Mouse (Mus musculus): ENCODE measurements at regions not wholly inside any gene's neighbourhood (a gene's known extent, or its start where the extent isn't known, plus 50 kb on each side); places are given as distances from the start of the nearest gene placed in this dataset.
"Not testable (repeated sequence)": the region's sequence is repeated elsewhere in the genome, so short reads cannot be mapped to it uniquely, and the experiment has no call there.

GRCm38 (mm10) chr9:43514731-43515458 is 204.2 kb downstream of the Trim29 start:
- DNase-seq (ENCODE audit: low spot score in 2 of 2), result no peak

GRCm38 (mm10) chr9:43520931-43521330 is 210.3 kb downstream of the Trim29 start:
- DNase-seq (ENCODE audit: low spot score in 2 of 2), result no peak

DNA sequence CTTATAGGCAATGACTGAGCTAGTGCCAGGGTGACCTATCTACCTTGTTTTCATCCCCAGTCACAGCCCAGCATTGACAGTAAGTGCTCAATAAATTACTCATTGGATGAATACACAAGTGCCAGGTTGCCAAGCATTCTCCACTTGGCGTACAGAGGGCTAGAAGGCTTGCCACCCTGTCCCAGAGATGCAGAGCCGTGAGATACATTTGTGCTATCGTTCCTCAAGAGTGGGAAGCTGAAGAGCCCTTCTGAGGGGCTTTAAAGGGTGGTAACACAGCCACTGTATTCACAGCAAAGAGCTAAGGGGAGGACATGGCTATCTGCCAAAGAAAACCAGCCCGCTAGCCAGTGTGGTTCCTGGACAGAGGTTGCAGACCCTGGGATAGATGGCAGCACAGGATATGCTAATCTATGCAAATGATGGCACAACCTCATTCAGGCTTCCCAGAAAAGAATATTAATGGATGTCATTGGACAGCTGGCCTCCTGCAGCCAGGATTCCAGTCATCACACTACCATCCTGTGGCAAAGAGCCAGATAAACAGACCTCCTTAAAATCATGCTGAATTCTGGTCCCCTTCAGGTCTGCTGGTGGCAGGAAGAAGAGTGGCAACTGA is 214.4 kb downstream of the Trim29 start:
- DNase-seq (ENCODE audit: low spot score in 2 of 2), result no peak

- DNase-seq (ENCODE audit: low spot score in 2 of 2), result no peak
Observed at GRCm38 (mm10) chr9:43532187-43532586, 211.6 kb upstream of the Nectin1 start.

GRCm38 (mm10) chr9:43535967-43536366 is 207.8 kb upstream of the Nectin1 start:
- DNase-seq (ENCODE audit: low spot score in 2 of 2), result peak in 1 of 2 experiments; percentile 46

- DNase-seq (ENCODE audit: low spot score in 2 of 2), result peak; percentile 72 to 83
Observed at GRCm38 (mm10) chr9:43537121-43537520, 206.7 kb upstream of the Nectin1 start.

DNA sequence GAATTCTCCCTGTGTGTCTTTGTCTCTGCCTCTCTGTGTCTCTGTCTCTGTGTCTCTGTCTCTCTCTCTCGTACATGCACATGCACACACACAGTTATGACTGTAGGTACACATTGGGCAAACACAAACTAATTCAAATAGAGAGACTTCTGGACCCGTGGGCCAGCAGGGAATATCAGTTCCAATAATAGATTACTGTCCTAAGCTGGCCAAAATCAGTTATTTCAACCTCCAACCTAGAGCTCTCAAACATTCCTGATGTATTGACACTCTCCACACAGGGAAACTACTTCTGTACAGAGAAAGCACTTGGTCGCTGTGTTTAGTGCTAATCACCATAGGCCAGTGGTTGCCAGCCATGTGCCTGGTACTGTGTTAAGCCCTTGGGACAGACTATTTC is 203.7 kb upstream of the Nectin1 start:
- DNase-seq (ENCODE audit: low spot score in 2 of 2), result no peak

- DNase-seq (ENCODE audit: low spot score in 2 of 2), result no peak
Observed at GRCm38 (mm10) chr9:43541234-43541633, 202.6 kb upstream of the Nectin1 start.

DNA sequence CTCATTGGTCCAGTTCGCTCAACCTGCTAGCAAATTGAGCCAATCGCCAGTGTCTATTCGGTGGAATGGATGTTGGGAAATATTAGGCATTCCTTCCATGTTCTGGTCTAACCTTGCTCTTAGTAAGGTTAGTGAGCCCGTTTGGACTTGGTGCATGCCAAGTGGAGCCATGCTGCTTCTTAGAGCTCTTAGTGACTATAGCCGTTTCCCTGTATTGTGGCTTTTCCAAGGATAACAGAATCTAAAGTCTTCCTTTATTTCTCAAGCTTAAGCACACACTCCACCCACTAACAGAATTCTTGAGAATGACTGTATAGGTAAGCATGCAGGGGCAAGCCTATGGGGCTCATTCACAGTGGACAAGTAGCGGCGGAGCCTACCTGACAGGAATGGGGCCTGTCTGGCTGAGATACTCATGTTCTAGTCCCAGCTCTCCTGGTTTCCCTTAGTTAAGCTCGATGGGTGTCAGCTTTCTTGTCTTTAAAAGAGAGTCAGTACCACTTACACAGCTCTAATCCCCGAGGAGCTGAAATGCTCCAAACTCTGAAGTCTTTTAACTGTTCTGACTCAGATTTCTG is 201.6 kb upstream of the Nectin1 start:
- DNase-seq (ENCODE audit: low spot score in 2 of 2), result no peak

DNA sequence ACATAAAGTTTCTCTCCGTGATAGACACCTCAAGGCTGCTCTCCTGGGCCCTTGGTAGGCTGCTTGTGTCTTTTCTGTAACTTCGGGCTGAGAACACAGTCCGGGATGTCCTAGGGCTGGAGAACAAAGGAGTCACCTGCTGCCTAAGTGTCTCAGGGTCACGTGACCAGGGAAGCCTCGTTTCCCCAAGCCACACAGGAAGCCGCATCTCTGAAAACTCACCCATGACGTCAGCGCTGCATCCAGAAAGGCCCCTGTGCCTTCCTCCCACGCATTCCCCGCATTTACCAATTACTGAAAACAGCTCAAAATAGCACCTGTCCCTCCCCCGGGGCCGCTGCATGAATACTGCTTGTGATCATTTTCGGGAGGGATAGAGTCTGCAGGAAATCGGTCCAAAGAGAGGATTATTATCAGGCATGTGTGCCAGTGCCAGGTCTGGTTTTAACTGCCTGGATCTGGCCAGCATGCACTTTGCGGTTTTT is 198.7 kb upstream of the Nectin1 start:
- peak in 1 of 2 experiments; percentile 69 for DNase-seq (ENCODE audit: low spot score in 2 of 2)

DNA sequence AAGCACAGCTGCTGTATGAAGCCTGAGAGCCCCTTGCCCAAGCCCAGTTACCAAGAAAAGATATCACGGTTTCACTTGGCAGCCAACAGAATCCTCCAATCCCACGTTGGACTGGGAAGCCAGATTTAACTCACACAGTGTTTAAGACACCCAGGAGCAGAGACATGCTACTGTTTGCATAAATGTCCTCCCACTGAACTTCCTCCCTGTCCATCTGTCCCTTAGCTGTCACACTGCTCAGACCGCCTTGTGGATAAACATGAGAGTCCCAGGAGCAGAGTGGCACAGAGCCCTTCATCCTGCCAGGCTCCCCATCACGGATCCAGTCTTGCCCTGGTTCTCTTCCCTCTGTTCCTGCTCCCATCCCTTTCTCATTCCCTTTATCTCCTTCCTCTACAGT is 194.9 kb upstream of the Nectin1 start:
- peak in 1 of 2 experiments; percentile 30 for DNase-seq (ENCODE audit: low spot score in 2 of 2)

DNA sequence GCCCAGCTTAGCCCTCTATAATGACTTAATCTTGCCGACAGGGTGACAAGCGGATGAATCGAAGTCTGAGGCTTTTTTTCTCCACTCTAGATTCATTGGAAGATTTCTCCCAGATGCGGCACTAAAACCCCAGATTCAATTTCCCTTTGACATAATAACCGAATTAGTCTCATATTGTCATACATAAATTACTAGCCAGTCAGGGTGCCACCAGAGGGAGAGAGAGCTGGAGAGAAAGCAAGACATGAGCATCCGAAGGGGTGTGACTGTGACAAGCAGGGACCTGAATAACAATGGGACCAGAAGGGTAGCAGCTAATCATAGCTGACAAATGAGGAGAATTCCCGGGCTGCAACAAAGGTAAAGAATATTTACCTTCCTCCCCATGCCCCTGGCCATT is 194.5 kb upstream of the Nectin1 start:
- no peak for DNase-seq (ENCODE audit: low spot score in 2 of 2)

GRCm38 (mm10) chr9:43552758-43553157 is 191.0 kb upstream of the Nectin1 start:
- DNase-seq (ENCODE audit: low spot score in 2 of 2), result not testable (repeated sequence)

GRCm38 (mm10) chr9:43562016-43562415 is 181.8 kb upstream of the Nectin1 start:
- no peak for DNase-seq (ENCODE audit: low spot score in 2 of 2)

DNA sequence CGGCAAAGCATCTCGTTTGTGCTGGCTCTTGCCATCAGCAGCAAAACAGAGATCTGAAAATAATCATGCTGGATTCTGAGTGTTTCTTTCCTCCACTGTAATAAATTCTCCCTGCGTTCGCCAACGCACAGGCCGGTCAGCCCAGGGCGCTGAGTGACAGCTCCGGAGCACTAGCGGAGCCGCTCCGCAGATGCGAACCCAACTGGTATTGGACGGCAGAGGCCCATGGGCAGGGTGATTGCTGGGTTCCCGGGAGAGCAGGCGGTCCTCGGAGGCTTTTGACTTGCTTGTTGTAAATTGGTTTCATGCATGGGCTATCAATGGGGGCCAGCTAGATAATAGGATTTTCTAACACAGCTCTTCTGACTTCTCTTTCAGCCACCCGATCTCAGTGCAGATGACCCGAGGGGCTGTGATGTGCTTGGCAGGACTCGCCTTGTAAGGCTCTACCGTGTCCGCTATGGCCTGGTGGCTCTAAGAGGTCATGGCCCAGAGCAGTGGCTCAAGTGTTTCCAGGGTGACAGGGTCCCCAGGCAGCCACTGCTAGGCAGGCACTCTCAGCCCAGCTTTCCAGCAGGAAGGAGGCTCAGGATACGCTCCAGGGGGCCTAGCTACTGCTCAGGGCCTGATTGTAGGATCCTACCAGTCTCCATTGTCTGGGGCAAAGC is 179.4 kb upstream of the Nectin1 start:
- DNase-seq (ENCODE audit: low spot score in 2 of 2), result peak in 1 of 2 experiments; percentile 24

DNA sequence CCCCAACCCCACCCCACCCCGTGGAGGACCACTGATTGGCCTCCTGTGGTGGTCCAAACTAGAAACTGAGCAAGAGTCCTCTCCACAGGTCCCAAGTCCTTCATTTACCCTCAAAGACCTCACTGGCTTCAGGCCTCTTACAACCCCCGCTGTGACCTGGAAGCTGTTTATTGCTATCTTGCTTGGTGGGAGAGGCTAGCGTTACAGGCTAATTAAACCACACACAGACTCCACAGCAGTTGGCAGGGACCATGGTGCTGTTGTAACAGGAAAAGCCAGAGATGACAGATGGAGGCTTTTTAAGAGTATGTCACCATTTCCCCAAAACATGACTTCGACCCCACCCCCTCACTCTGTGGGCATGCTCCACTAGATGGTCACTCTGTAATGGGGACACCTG is 174.9 kb upstream of the Nectin1 start:
- no peak for DNase-seq (ENCODE audit: low spot score in 2 of 2)

GRCm38 (mm10) chr9:43571086-43571485 is 172.7 kb upstream of the Nectin1 start:
- no peak for DNase-seq (ENCODE audit: low spot score in 2 of 2)

DNA sequence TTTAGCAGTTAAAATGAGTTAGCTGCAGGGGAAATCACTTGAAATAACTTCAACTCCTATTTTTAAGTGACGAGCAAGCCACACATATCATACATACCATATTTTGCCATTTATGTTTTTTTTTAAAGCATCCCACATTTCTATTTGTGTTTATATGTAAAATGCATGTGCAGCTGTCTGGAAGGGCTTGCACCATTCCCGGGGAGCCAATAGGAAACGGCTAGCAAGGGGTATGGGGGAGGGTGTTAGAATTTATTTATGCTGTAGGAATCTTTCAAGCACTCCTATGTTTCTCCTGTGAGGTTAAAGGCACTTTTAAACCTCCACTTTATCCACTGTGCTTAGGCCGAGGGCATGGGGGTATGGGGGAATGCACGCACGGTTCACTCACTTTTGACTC is 168.1 kb upstream of the Nectin1 start:
- DNase-seq (ENCODE audit: low spot score in 2 of 2), result no peak

- DNase-seq (ENCODE audit: low spot score in 2 of 2), result no peak
Observed at GRCm38 (mm10) chr9:43580653-43581052, 163.1 kb upstream of the Nectin1 start.

DNA sequence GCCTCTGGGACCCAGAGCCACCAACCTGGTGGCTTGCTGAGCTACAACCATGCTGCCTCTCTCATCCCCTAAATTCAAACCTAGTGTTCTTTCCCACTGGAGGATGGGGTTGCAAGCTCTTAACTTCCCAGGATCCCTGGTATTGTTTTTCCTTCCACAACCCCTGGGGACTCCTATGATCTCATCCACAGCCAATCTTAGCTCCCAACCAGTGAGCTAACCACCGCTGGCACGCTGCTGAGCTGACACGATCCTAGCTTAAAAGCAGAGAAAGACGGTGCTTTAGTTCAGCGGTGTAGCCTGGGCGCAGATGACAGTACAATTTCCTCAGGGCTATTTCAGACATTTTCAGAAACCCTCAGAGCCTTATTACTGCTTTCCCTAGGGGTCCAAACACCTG is 158.2 kb upstream of the Nectin1 start:
- no peak for DNase-seq (ENCODE audit: low spot score in 2 of 2)

- peak; percentile 83 to 89 for DNase-seq (ENCODE audit: low spot score in 2 of 2)
Observed at GRCm38 (mm10) chr9:43593236-43593635, 150.5 kb upstream of the Nectin1 start.

GRCm38 (mm10) chr9:43594814-43595213 is 149.0 kb upstream of the Nectin1 start:
- DNase-seq (ENCODE audit: low spot score in 2 of 2), result no peak

Measured in layer of hippocampus, adult 18-20 months (tissue).